Mouse (Mus musculus) hindbrain, embryonic 11.5 days (tissue): ENCODE measurements around the gene Zmat3. TPM values are rescaled to one million over a fixed set of nuclear protein-coding genes. Genes with fewer than 3 reads are reported as not detected.
A peak's percentile ranks its signal among the peaks of the same experiment; 100 is the strongest.

Experiments used
- ATAC-seq: fragments of 200-750 bp; cut with Nextera tagmentation; 2 replicates; pipeline ENCODE4 v1.8.0; 2017; ENCODE audit warnings: mild to moderate bottlenecking, moderate TSS enrichment, moderate library complexity; ENCODE audit not compliant: low FRiP score
- DNase-seq: peaks from one replicate; pipeline ENCODE4 v3.0.0-alpha.2; 2015; ENCODE audit warnings: low spot score
- H3K27ac ChIP-seq: fragments of 300-500 bp; sonication (generic); 2 replicates; pipeline ENCODE4 v1.5.1; 2014; ENCODE audit warnings: mild to moderate bottlenecking, low read depth, low read length
- H3K27me3 ChIP-seq: fragments of 300-500 bp; sonication (generic); 2 replicates; pipeline ENCODE4 v1.6.1; 2014; ENCODE audit warnings: mild to moderate bottlenecking, low read length, moderate library complexity, mixed read lengths; ENCODE audit not compliant: control insufficient read depth, insufficient read depth
- H3K36me3 ChIP-seq: fragments of 300-500 bp; sonication (generic); 2 replicates; pipeline ENCODE4 v1.6.1; 2014; ENCODE audit warnings: mild to moderate bottlenecking, low read length, moderate library complexity, mixed read lengths; ENCODE audit not compliant: control insufficient read depth, insufficient read depth
- H3K4me1 ChIP-seq: fragments of 300-500 bp; sonication (generic); replicated peaks from 2 replicates; pipeline ENCODE4 v1.6.1; 2014; ENCODE audit warnings: low read length, mixed read lengths; ENCODE audit not compliant: control insufficient read depth, insufficient read depth
- H3K4me2 ChIP-seq: fragments of 300-500 bp; sonication (generic); replicated peaks from 2 replicates; pipeline ENCODE4 v1.6.1; 2014; ENCODE audit warnings: mild to moderate bottlenecking, low read depth, low read length
- H3K4me3 ChIP-seq: fragments of 300-500 bp; sonication (generic); 2 replicates; pipeline ENCODE4 v1.5.1; 2014; ENCODE audit warnings: low read depth, low read length
- H3K9ac ChIP-seq: fragments of 300-500 bp; sonication (generic); 2 replicates; pipeline ENCODE4 v1.6.1; 2014; ENCODE audit warnings: low read depth, low read length
- H3K9me3 ChIP-seq: fragments of 300-500 bp; sonication (generic); 2 replicates; pipeline ENCODE4 v1.6.1; 2016; ENCODE audit warnings: low read length; ENCODE audit not compliant: control insufficient read depth
- WGBS: fragments of 180-500 bp; shearing (Covaris S2); extraction: QIAGEN DNeasy Blood & Tissue Kit; methylation state at CpG from one replicate; pipeline ENCODE4 v1.1.7; 2014; 5-methylcytosine and 5-hydroxymethylcytosine counted together
- polyA plus RNA-seq: library from polyadenylated mRNA; unstranded; fragments of >200 nt; fragmentation: Nextera tagmentation; extraction: Ambion mirVana; gene quantifications from 2 replicates; pipeline ENCODE4 v1.2.1, GENCODE M21; 2014

Gene Zmat3
- polyA plus RNA-seq, 1 experiment from 2014 or later, result 11.6 TPM

- WGBS, result 73% methylated on average over 2 of the region's 2 CpGs
- no peaks in the 10 kb centered on the region for H3K36me3 ChIP-seq
- H3K27me3 ChIP-seq, result no peaks in the 10 kb centered on the region
- no peak overlapping the region for H3K4me2 ChIP-seq
- H3K4me3 ChIP-seq, result no peak overlapping the region
- ATAC-seq (no peak), DNase-seq (peak; percentile 4)
- H3K27ac ChIP-seq, result no peak overlapping the region
- H3K4me1 ChIP-seq, result no peaks in the 10 kb centered on the region
- no peak overlapping the region for H3K9ac ChIP-seq
- H3K9me3 ChIP-seq, result no peaks in the 10 kb centered on the region
Observed at GRCm38 (mm10) chr3:32399931-32400330, 34.1 kb upstream of the Zmat3 start.

GRCm38 (mm10) chr3:32399381-32399780 lies 33.6 kb upstream of the Zmat3 start:
- no peaks in the 10 kb centered on the region for H3K4me1 ChIP-seq
- DNase-seq (no peak), ATAC-seq (no peak)
- H3K9ac ChIP-seq, result no peak overlapping the region
- H3K4me3 ChIP-seq, result no peak overlapping the region
- no peaks in the 10 kb centered on the region for H3K36me3 ChIP-seq
- no peaks in the 10 kb centered on the region for H3K27me3 ChIP-seq
- H3K27ac ChIP-seq, result no peak overlapping the region
- 54% methylated on average over 4 of the region's 4 CpGs for WGBS
- H3K9me3 ChIP-seq, result no peaks in the 10 kb centered on the region
- H3K4me2 ChIP-seq, result no peak overlapping the region

GRCm38 (mm10) chr3:32398623-32399022 lies 32.8 kb upstream of the Zmat3 start:
- H3K27ac ChIP-seq, result no peak overlapping the region
- no peaks in the 10 kb centered on the region for H3K4me1 ChIP-seq
- no peaks in the 10 kb centered on the region for H3K36me3 ChIP-seq
- no peak overlapping the region for H3K4me2 ChIP-seq
- no peaks in the 10 kb centered on the region for H3K9me3 ChIP-seq
- no peak for DNase-seq
- no peak for ATAC-seq
- H3K9ac ChIP-seq, result no peak overlapping the region
- H3K27me3 ChIP-seq, result no peaks in the 10 kb centered on the region
- H3K4me3 ChIP-seq, result no peak overlapping the region
- WGBS, result 47% methylated on average over 4 of the region's 4 CpGs

- peak overlapping the region; percentile 88 for H3K4me3 ChIP-seq
- H3K9ac ChIP-seq, result peak overlapping the region; percentile 80
- DNase-seq (no peak), ATAC-seq (no peak)
- H3K36me3 ChIP-seq, result no peaks in the 10 kb centered on the region
- H3K27me3 ChIP-seq, result no peaks in the 10 kb centered on the region
- peak overlapping the region; percentile 38 for H3K4me2 ChIP-seq
- no peaks in the 10 kb centered on the region for H3K9me3 ChIP-seq
- no peak overlapping the region for H3K27ac ChIP-seq
- no peaks in the 10 kb centered on the region for H3K4me1 ChIP-seq
- 1% methylated on average over 7 of the region's 7 CpGs for WGBS
Observed at GRCm38 (mm10) chr3:32398175-32398538, 32.3 kb upstream of the Zmat3 start.

- Histone ChIP-seq H3K4me3 (peak within 1 kb of the TSS; percentile 88), H3K36me3 (no peaks in the 10 kb centered on the region), H3K9me3 (no peaks in the 10 kb centered on the region), H3K4me2 (peak within 1 kb of the TSS; percentile 58), H3K27ac (peak within 1 kb of the TSS; percentile 97), H3K4me1 (no peaks in the 10 kb centered on the region), H3K27me3 (no peaks in the 10 kb centered on the region), H3K9ac (peak within 1 kb of the TSS; percentile 80)
- peak; percentile 74 for ATAC-seq
- peak; percentile 73 for DNase-seq
- WGBS, result under 1% methylated on average over 48 of the region's 65 CpGs
Observed at GRCm38 (mm10) chr3:32397461-32398174, 31.8 kb upstream of the Zmat3 start, which contains the start of gene Pik3ca. TSS of gene Pik3ca (plus strand) at chr3:32397671.

GRCm38 (mm10) chr3:32396794-32397460 lies 31.1 kb upstream of the Zmat3 start:
- peak overlapping the region; percentile 58 for H3K4me2 ChIP-seq
- DNase-seq (peak; percentile 99), ATAC-seq (peak; percentile 98)
- H3K27me3 ChIP-seq, result no peaks in the 10 kb centered on the region
- WGBS, result under 1% methylated on average over 47 of the region's 77 CpGs
- no peaks in the 10 kb centered on the region for H3K4me1 ChIP-seq
- no peaks in the 10 kb centered on the region for H3K36me3 ChIP-seq
- peak overlapping the region; percentile 88 for H3K4me3 ChIP-seq
- peak overlapping the region; percentile 80 for H3K9ac ChIP-seq
- H3K9me3 ChIP-seq, result no peaks in the 10 kb centered on the region
- H3K27ac ChIP-seq, result peak overlapping the region; percentile 97

- Histone ChIP-seq H3K4me2 (peak overlapping the region; percentile 58), H3K4me1 (no peaks in the 10 kb centered on the region), H3K27ac (peak overlapping the region; percentile 97), H3K36me3 (no peaks in the 10 kb centered on the region), H3K9me3 (no peaks in the 10 kb centered on the region), H3K4me3 (peak overlapping the region; percentile 88), H3K9ac (peak overlapping the region; percentile 58), H3K27me3 (no peaks in the 10 kb centered on the region)
- ATAC-seq, result peak; percentile 4
- WGBS, result 28% methylated on average over 23 of the region's 24 CpGs
- peak; percentile 53 for DNase-seq
Observed at GRCm38 (mm10) chr3:32395771-32396551, 30.1 kb upstream of the Zmat3 start.

- WGBS, result 86% methylated on average over 8 of the region's 8 CpGs
- no peaks in the 10 kb centered on the region for H3K27me3 ChIP-seq
- no peak overlapping the region for H3K4me3 ChIP-seq
- H3K4me2 ChIP-seq, result no peak overlapping the region
- no peaks in the 10 kb centered on the region for H3K4me1 ChIP-seq
- H3K9ac ChIP-seq, result no peak overlapping the region
- no peaks in the 10 kb centered on the region for H3K9me3 ChIP-seq
- H3K36me3 ChIP-seq, result no peaks in the 10 kb centered on the region
- ATAC-seq (no peak), DNase-seq (no peak)
- H3K27ac ChIP-seq, result no peak overlapping the region
Observed at GRCm38 (mm10) chr3:32393986-32394385, 28.2 kb upstream of the Zmat3 start.
